Comparison of ENCODE assay signal across 10 mouse cellular contexts in the genomic region with DNA sequence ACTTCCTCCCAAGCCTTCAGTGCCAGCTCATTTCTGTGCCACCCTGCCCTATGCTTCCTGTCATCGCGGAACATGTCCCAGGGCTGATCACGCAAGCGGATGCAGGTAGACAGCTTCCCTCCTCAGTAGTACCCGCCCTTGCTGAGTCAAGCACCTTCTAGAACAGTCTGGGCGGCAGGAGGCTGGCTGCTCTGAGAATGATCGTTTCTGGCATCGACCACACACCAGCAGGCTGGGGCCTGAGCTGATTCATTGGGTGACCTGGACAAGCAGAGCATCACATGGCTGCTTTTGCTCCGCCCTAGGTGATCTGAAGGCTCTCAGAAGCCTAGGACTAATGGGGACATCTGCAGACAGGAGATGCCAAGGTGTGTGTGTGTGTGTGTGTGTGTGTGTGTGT. TPM values are rescaled to one million over a fixed set of nuclear protein-coding genes. Genes with fewer than 3 reads are reported as not detected.
DNase-seq lines count a peak whose midpoint lies in the region.
"Had no signal": no experiment of that assay in that cellular context is flagged by ENCODE, and none has a peak within 500 bp of the region (broad histone marks: within the 10 kb centered on the region; RNA-seq: fewer than 3 reads in every experiment).

No protein-coding gene starts in this region.

- intact Hi-C loops in heart, postnatal 36 days (cut with DNase I) = no loop called here

- DNase-seq in heart, adult 11 months = peak; percentile 91
- DNase-seq in heart, postnatal 36 days = no peak
- DNase-seq in CD8-positive naive resting alpha-beta T cell, adult 2 months (ENCODE audit: low read depth in 2 of 2, low spot score in 2 of 2) = peak; percentile 83 to 87
- DNase-seq in cerebellum, postnatal 36 days = peak; percentile 48 to 50
- peak; percentile 26 for DNase-seq in thymus, postnatal 0 days (ENCODE audit: low spot score)
- no peak for DNase-seq in urinary bladder, postnatal 10 days (ENCODE audit: low spot score)
- DNase-seq in liver = no peak
- DNase-seq in gastrocnemius, postnatal 4 days (ENCODE audit: low spot score in 2 of 2) = no peak
- DNase-seq: kidney, postnatal 25 days; right cerebral cortex, postnatal 14 days had no signal

RNA-seq across cellular contexts. Expression of gene Gpr68, which starts 4.2 kb away (rescaled TPM):
- total RNA-seq in heart, postnatal 36 days (2021) = under 1 TPM; 0.14 to 0.16 TPM
- polyA plus RNA-seq in thymus, postnatal 0 days (2015; fragmentation: Nextera tagmentation; extraction: Ambion mirVana) = 6.8 and 7.5 TPM in 2 replicates
- total RNA-seq in gastrocnemius, postnatal 4 days (2021) = under 1 TPM; 0.23 to 0.49 TPM

Comparison
In these comparisons a context has a peak if more than half of its experiments do, and no peak if none do; other contexts are left out.
1. DNase-seq: peak in heart, adult 11 months (single experiment), CD8-positive naive resting alpha-beta T cell, adult 2 months (2 of 2), cerebellum, postnatal 36 days (2 of 2) and thymus, postnatal 0 days (single experiment); none in heart, postnatal 36 days (0 of 2), urinary bladder, postnatal 10 days (single experiment), liver (single experiment) and gastrocnemius, postnatal 4 days (0 of 2).